Mouse (Mus musculus): ENCODE data around the gene Col2a1.

DNA sequence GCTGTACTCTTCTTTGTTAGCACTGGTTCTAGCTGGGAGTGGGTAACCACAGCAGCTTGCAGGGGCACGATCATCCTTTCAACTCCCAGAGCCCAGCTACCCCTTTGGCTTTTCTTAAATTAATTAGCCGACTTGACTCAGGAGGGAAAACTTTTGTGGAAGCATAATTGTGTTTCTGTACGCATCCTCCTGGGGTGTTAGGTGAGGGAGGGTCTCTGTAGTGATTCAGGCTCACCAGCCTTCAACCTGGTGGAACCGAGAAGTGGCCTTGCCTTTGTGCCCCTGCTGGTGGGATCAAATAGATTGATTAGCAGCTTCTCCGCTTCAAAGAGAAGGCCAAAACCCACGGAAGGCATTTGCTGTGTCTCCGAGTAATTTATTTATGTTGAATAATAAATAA lies 4.5 kb downstream of the Col2a1 start:
- TF ChIP-seq CTCF (IDR thresholded peaks at IDR 0.05; ENCODE audit: borderline replicate concordance, insufficient read depth, low read depth, low read length): no peak
- TF ChIP-seq POLR2A (IDR thresholded peaks at IDR 0.05; ENCODE audit: borderline replicate concordance, insufficient read depth, low read length): no peak

Measured in cerebellum, adult 2 months (tissue).